Mouse (Mus musculus) kidney, postnatal 0 days (tissue): ENCODE measurements around the gene Depdc1b. TPM values are rescaled to one million over a fixed set of nuclear protein-coding genes. Genes with fewer than 3 reads are reported as not detected.

Experiments
- ATAC-seq: fragments of 200-750 bp; cut with Nextera tagmentation; replicated peaks from 2 replicates; pipeline ENCODE4 v1.8.0; 2017; ENCODE audit warnings: low read depth, moderate number of reproducible peaks, moderate TSS enrichment, moderate library complexity; ENCODE audit not compliant: low FRiP score
- DNase-seq: peaks from one replicate; pipeline ENCODE4 v3.0.0-alpha.2; 2016; ENCODE audit warnings: low spot score
- H3K27ac ChIP-seq: fragments of 300-500 bp; sonication (generic); 2 replicates; pipeline ENCODE4 v1.5.1; 2014; ENCODE audit warnings: mild to moderate bottlenecking
- H3K27me3 ChIP-seq: fragments of 300-500 bp; sonication (generic); 2 replicates; pipeline ENCODE4 v1.6.1; 2014; ENCODE audit warnings: low read length, mixed read lengths; ENCODE audit not compliant: insufficient read depth
- H3K36me3 ChIP-seq: fragments of 300-500 bp; sonication (generic); 2 replicates; pipeline ENCODE4 v1.6.1; 2014; ENCODE audit warnings: low read length, mixed read lengths; ENCODE audit not compliant: insufficient read depth
- H3K4me1 ChIP-seq: fragments of 300-500 bp; sonication (generic); replicated peaks from 2 replicates; pipeline ENCODE4 v1.6.1; 2014; ENCODE audit warnings: antibody characterized with exemption, low read length, mixed read lengths; ENCODE audit not compliant: insufficient read depth
- H3K4me2 ChIP-seq: fragments of 300-500 bp; sonication (generic); 2 replicates; pipeline ENCODE4 v1.6.1; 2014; ENCODE audit warnings: mild to moderate bottlenecking, low read length, moderate library complexity, mixed read lengths
- H3K4me3 ChIP-seq: fragments of 300-500 bp; sonication (generic); replicated peaks from 2 replicates; pipeline ENCODE4 v1.5.1; 2014; ENCODE audit warnings: low read depth, low read length
- H3K9ac ChIP-seq: fragments of 300-500 bp; sonication (generic); 2 replicates; pipeline ENCODE4 v1.6.1; 2014; ENCODE audit warnings: low read depth, low read length
- H3K9me3 ChIP-seq: fragments of 300-500 bp; sonication (generic); replicated peaks from 2 replicates; pipeline ENCODE4 v1.6.1; 2016; ENCODE audit warnings: low read length, inconsistent platforms, mixed read lengths
- CTCF ChIP-seq: IDR thresholded peaks from 2 replicates; pipeline ENCODE4 v1.5.1; 2016; ENCODE audit warnings: antibody characterized with exemption, low read depth, mild to moderate bottlenecking, moderate library complexity
- WGBS: fragments of 180-500 bp; shearing (Covaris S2); extraction: QIAGEN DNeasy Blood & Tissue Kit; methylation state at CpG from one replicate; pipeline ENCODE4 v1.1.7; 2014; 5-methylcytosine and 5-hydroxymethylcytosine counted together
- polyA plus RNA-seq: library from polyadenylated mRNA; unstranded; fragments of >200 nt; fragmentation: Nextera tagmentation; extraction: Ambion mirVana; gene quantifications from 2 replicates; pipeline ENCODE4 v1.2.1, GENCODE M21; 2015

The Depdc1b gene
- polyA plus RNA-seq, 1 experiment from 2014 or later: 4.1 TPM

DNA sequence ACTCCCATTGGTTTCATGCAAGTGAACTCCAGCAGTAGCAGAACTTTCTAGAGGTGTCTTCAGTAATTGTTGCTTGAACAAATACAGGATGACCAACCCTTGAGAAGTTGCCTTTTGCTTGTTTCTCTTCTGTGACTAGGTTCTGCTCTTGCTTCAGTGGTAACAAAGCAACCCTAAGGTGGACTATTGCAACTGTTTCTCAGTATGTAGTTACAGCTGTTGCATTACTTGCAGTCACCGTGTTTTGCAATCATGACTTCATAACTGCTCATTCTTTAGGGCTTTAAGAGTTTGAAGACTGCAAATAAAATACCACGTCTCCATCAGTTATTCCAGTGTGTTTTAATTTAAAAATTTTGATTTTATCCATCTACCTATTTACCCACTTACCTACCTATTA is 7.2 kb downstream of the Depdc1b start:
- Histone ChIP-seq H3K9me3 (no peaks in the 10 kb centered on the region), H3K4me2 (no peak overlapping the region), H3K4me1 (no peaks in the 10 kb centered on the region), H3K9ac (no peak overlapping the region), H3K27me3 (no peaks in the 10 kb centered on the region), H3K36me3 (0 out of 2 replicates have a peak, but pooled peaks cover 6% of the 10 kb centered on the region), H3K4me3 (no peak overlapping the region), H3K27ac (no peak overlapping the region)
- ATAC-seq (no peak), DNase-seq (no peak)
- TF ChIP-seq CTCF: no peak
- 83% methylated on average over 2 of the region's 2 CpGs for WGBS

- Histone ChIP-seq H3K4me1 (no peaks in the 10 kb centered on the region), H3K27ac (peak overlapping the region; percentile 82), H3K27me3 (no peaks in the 10 kb centered on the region), H3K4me3 (no peak overlapping the region), H3K4me2 (peak overlapping the region; percentile 34), H3K9me3 (no peaks in the 10 kb centered on the region), H3K9ac (no peak overlapping the region), H3K36me3 (0 out of 2 replicates have a peak, but pooled peaks cover 6% of the 10 kb centered on the region)
- DNase-seq: no peak
- TF ChIP-seq CTCF: no peak
- WGBS: 57% methylated on average over 22 of the region's 22 CpGs
- peak; percentile 79 for ATAC-seq
Observed at GRCm38 (mm10) chr13:108323866-108324829, 8.0 kb downstream of the Depdc1b start.

GRCm38 (mm10) chr13:108325871-108326270 is 9.7 kb downstream of the Depdc1b start:
- H3K4me1 ChIP-seq: no peaks in the 10 kb centered on the region
- H3K27me3 ChIP-seq: no peaks in the 10 kb centered on the region
- no peak overlapping the region for H3K4me3 ChIP-seq
- no peak for TF ChIP-seq CTCF
- no peak overlapping the region for H3K9ac ChIP-seq
- WGBS: 84% methylated on average over 5 of the region's 5 CpGs
- ATAC-seq (no peak), DNase-seq (no peak)
- H3K36me3 ChIP-seq: 0 out of 2 replicates have a peak, but pooled peaks cover 6% of the 10 kb centered on the region
- H3K9me3 ChIP-seq: no peaks in the 10 kb centered on the region
- no peak overlapping the region for H3K4me2 ChIP-seq
- H3K27ac ChIP-seq: 0 out of 2 replicates have a peak overlapping the region, but pooled peaks have one; percentile 27

- Histone ChIP-seq H3K9ac (no peak overlapping the region), H3K9me3 (no peaks in the 10 kb centered on the region), H3K27me3 (no peaks in the 10 kb centered on the region), H3K36me3 (0 out of 2 replicates have a peak, but pooled peaks cover 6% of the 10 kb centered on the region), H3K4me3 (no peak overlapping the region), H3K27ac (peak overlapping the region; percentile 27; the same call in 1 of the 2 replicates), H3K4me1 (no peaks in the 10 kb centered on the region), H3K4me2 (no peak overlapping the region)
- no peak for TF ChIP-seq CTCF
- peak; percentile 66; the same call in 1 of the 2 replicates for ATAC-seq
- DNase-seq: no peak
- WGBS: 69% methylated on average over 10 of the region's 10 CpGs
Observed at GRCm38 (mm10) chr13:108326351-108326750, 10.2 kb downstream of the Depdc1b start.

GRCm38 (mm10) chr13:108327047-108327446 is 10.9 kb downstream of the Depdc1b start:
- Histone ChIP-seq H3K9ac (no peak overlapping the region), H3K27ac (no peak overlapping the region; the same call in 1 of the 2 replicates), H3K36me3 (0 out of 2 replicates have a peak, but pooled peaks cover 6% of the 10 kb centered on the region), H3K4me3 (no peak overlapping the region), H3K4me2 (no peak overlapping the region), H3K4me1 (no peaks in the 10 kb centered on the region), H3K27me3 (no peaks in the 10 kb centered on the region), H3K9me3 (no peaks in the 10 kb centered on the region)
- WGBS: 89% methylated on average over 7 of the region's 7 CpGs
- TF ChIP-seq CTCF: no peak
- DNase-seq (no peak), ATAC-seq (no peak)

DNA sequence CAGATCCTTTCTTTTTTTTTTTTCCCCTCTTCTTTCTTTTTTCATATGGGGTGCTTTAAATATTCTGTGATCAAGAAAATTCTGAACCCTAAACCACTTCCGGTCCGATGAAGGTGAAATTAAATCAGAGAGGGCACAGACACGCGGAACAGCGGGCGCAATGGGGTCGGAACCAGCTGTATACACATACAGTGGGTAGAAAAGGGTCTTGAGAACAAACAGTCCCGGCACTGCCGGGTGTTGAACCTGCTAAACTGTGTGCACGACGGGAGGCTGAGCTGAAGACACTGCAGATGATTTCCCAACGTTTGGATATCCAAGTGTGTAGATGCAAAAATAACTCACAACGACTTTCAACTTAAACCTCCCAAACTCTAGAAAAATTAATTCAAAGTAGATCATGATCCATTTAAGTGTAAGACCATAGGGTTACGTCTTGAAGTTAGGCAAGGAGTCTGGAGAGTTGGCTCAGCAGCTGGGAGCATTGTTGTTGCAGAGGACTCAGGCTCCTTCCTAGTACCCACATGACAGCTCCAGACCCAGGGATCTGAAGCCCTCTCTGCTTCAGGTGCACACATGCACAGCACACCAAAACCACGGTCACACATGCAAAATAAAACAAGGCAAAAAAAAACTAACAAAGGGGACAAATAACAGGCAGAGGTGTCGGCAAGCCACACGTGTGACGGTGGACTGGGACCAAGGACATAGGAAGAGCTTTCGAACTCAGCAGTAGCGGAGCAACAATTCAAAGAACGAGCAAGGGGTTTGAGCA is 12.5 kb downstream of the Depdc1b start:
- DNase-seq: no peak
- ATAC-seq: no peak
- Histone ChIP-seq H3K4me2 (no peak overlapping the region), H3K4me3 (no peak overlapping the region), H3K9ac (no peak overlapping the region), H3K4me1 (no peaks in the 10 kb centered on the region), H3K9me3 (no peaks in the 10 kb centered on the region), H3K36me3 (0 out of 2 replicates have a peak, but pooled peaks cover 6% of the 10 kb centered on the region), H3K27ac (no peak overlapping the region), H3K27me3 (no peaks in the 10 kb centered on the region)
- WGBS: 86% methylated on average over 21 of the region's 21 CpGs
- no peak for TF ChIP-seq CTCF
